Mouse (Mus musculus): ENCODE results near the gene Kctd5. TPM values are rescaled to one million over a fixed set of nuclear protein-coding genes. Genes with fewer than 3 reads are reported as not detected.
A peak's percentile ranks its signal among the peaks of the same experiment; 100 is the strongest.
"Not testable (repeated sequence)": the region's sequence is repeated elsewhere in the genome, so short reads cannot be mapped to it uniquely, and the experiment has no call there.

Gene Kctd5
- 39.9 and 42.7 TPM in 2 replicates for polyA plus RNA-seq (2014; fragmentation: Nextera tagmentation; extraction: Ambion mirVana)

GRCm38 (mm10) chr17:24072919-24073696 lies at the start of gene Kctd5:
Gene Kctd5 (minus strand): TSS chr17:24073485.
- peak within 1 kb of the TSS; percentile 82 for H3K27ac ChIP-seq (ENCODE audit: low read depth, low read length)
- H3K9me3 ChIP-seq (replicated peaks; ENCODE audit: control insufficient read depth, low read length): no peaks in the 10 kb centered on the region
- under 1% methylated on average over 61 of the region's 62 CpGs for WGBS (ENCODE audit: insufficient replicate concordance)
- ATAC-seq (replicated peaks; ENCODE audit: insufficient number of reproducible peaks, low FRiP score, low TSS enrichment): peak; percentile 94
- H3K36me3 ChIP-seq (ENCODE audit: control insufficient read depth, insufficient read depth, low read length): peaks cover 5% of the 10 kb centered on the region; the same call in 1 of the 2 replicates
- peak within 1 kb of the TSS; percentile 88 for H3K4me2 ChIP-seq
- H3K27me3 ChIP-seq (ENCODE audit: control insufficient read depth, insufficient read depth, low read length): no peaks in the 10 kb centered on the region
- H3K9ac ChIP-seq (ENCODE audit: low read depth, low read length): peak within 1 kb of the TSS; percentile 97
- H3K4me3 ChIP-seq (ENCODE audit: low read depth, low read length): peak within 1 kb of the TSS; percentile 95
- H3K4me1 ChIP-seq (ENCODE audit: control insufficient read depth, insufficient read depth, low read length): peaks cover 4% of the 10 kb centered on the region

GRCm38 (mm10) chr17:24119446-24119845 lies 46.2 kb upstream of the Kctd5 start:
- H3K27ac ChIP-seq (ENCODE audit: low read depth, low read length): no peak overlapping the region
- no peaks in the 10 kb centered on the region for H3K9me3 ChIP-seq (replicated peaks; ENCODE audit: control insufficient read depth, low read length)
- no peaks in the 10 kb centered on the region for H3K36me3 ChIP-seq (ENCODE audit: control insufficient read depth, insufficient read depth, low read length)
- WGBS (ENCODE audit: insufficient replicate concordance): 79% methylated on average over 3 of the region's 3 CpGs
- H3K4me1 ChIP-seq (ENCODE audit: control insufficient read depth, insufficient read depth, low read length): no peaks in the 10 kb centered on the region
- H3K4me2 ChIP-seq: no peak overlapping the region
- no peak for ATAC-seq (replicated peaks; ENCODE audit: insufficient number of reproducible peaks, low FRiP score, low TSS enrichment)
- H3K4me3 ChIP-seq (ENCODE audit: low read depth, low read length): no peak overlapping the region
- no peak overlapping the region for H3K9ac ChIP-seq (ENCODE audit: low read depth, low read length)
- no peaks in the 10 kb centered on the region for H3K27me3 ChIP-seq (ENCODE audit: control insufficient read depth, insufficient read depth, low read length)

DNA sequence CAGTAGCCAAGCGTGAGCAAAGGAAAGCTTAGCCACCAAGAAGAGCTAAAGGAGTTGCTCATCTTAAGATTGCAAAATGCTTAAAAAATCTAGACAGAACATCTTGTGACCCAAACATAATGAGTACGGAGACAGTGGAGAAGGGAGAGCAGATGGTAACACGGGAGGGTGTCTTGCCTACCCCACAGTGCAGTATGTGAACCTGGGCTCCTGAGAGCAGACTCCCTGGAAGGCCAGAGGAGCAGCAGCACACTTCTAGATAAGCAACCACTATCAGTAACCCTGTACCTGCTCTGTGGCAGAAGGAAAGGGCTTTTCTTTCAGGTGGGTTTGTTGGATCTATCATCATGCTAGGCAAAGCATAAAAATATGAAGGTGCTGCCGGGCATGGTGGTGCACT lies 39.7 kb upstream of the Kctd5 start:
- no peak overlapping the region for H3K4me3 ChIP-seq (ENCODE audit: low read depth, low read length)
- ATAC-seq (replicated peaks; ENCODE audit: insufficient number of reproducible peaks, low FRiP score, low TSS enrichment): no peak
- no peaks in the 10 kb centered on the region for H3K36me3 ChIP-seq (ENCODE audit: control insufficient read depth, insufficient read depth, low read length)
- no peak overlapping the region for H3K9ac ChIP-seq (ENCODE audit: low read depth, low read length)
- H3K4me1 ChIP-seq (ENCODE audit: control insufficient read depth, insufficient read depth, low read length): no peaks in the 10 kb centered on the region
- H3K27me3 ChIP-seq (ENCODE audit: control insufficient read depth, insufficient read depth, low read length): no peaks in the 10 kb centered on the region
- H3K4me2 ChIP-seq: no peak overlapping the region
- H3K27ac ChIP-seq (ENCODE audit: low read depth, low read length): no peak overlapping the region
- H3K9me3 ChIP-seq (replicated peaks; ENCODE audit: control insufficient read depth, low read length): no peaks in the 10 kb centered on the region
- 78% methylated on average over 4 of the region's 4 CpGs for WGBS (ENCODE audit: insufficient replicate concordance)

DNA sequence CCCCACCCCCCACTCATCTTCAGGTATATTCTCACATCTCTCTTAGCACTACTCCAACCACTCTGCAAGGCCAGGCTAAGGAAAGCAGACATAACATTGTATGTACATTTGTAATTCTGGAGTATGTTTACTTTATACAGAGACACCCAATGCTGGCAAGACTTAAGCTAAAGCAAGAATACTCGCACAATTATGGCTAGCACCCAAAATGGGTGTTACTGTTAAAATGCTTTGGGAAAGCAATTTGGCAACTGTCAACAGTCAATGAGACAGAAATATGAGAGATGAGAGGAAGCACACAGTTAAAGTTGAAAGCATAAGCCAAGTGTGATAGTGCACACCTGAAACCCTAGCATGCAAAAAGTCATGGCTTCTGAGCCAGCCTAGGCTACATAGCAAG lies 38.0 kb upstream of the Kctd5 start:
- no peaks in the 10 kb centered on the region for H3K27me3 ChIP-seq (ENCODE audit: control insufficient read depth, insufficient read depth, low read length)
- H3K9me3 ChIP-seq (replicated peaks; ENCODE audit: control insufficient read depth, low read length): no peaks in the 10 kb centered on the region
- H3K36me3 ChIP-seq (ENCODE audit: control insufficient read depth, insufficient read depth, low read length): no peaks in the 10 kb centered on the region
- no peak overlapping the region for H3K4me2 ChIP-seq
- no peak for ATAC-seq (replicated peaks; ENCODE audit: insufficient number of reproducible peaks, low FRiP score, low TSS enrichment)
- no peak overlapping the region for H3K4me3 ChIP-seq (ENCODE audit: low read depth, low read length)
- WGBS (ENCODE audit: insufficient replicate concordance): 90% methylated on average over 1 of the region's 1 CpGs
- no peak overlapping the region for H3K9ac ChIP-seq (ENCODE audit: low read depth, low read length)
- no peak overlapping the region for H3K27ac ChIP-seq (ENCODE audit: low read depth, low read length)
- H3K4me1 ChIP-seq (ENCODE audit: control insufficient read depth, insufficient read depth, low read length): no peaks in the 10 kb centered on the region

- no peak for ATAC-seq (replicated peaks; ENCODE audit: insufficient number of reproducible peaks, low FRiP score, low TSS enrichment)
- peak overlapping the region; percentile 15; the same call in 1 of the 2 replicates for H3K27ac ChIP-seq (ENCODE audit: low read depth, low read length)
- H3K27me3 ChIP-seq (ENCODE audit: control insufficient read depth, insufficient read depth, low read length): no peaks in the 10 kb centered on the region
- H3K9me3 ChIP-seq (replicated peaks; ENCODE audit: control insufficient read depth, low read length): no peaks in the 10 kb centered on the region
- WGBS (ENCODE audit: insufficient replicate concordance): 32% methylated on average over 1 of the region's 1 CpGs
- no peak overlapping the region for H3K4me3 ChIP-seq (ENCODE audit: low read depth, low read length)
- no peak overlapping the region for H3K9ac ChIP-seq (ENCODE audit: low read depth, low read length)
- H3K4me2 ChIP-seq: no peak overlapping the region
- H3K4me1 ChIP-seq (ENCODE audit: control insufficient read depth, insufficient read depth, low read length): no peaks in the 10 kb centered on the region
- H3K36me3 ChIP-seq (ENCODE audit: control insufficient read depth, insufficient read depth, low read length): peaks cover 8% of the 10 kb centered on the region; the same call in 1 of the 2 replicates
Measured at GRCm38 (mm10) chr17:24108896-24109295, 35.6 kb upstream of the Kctd5 start.

DNA sequence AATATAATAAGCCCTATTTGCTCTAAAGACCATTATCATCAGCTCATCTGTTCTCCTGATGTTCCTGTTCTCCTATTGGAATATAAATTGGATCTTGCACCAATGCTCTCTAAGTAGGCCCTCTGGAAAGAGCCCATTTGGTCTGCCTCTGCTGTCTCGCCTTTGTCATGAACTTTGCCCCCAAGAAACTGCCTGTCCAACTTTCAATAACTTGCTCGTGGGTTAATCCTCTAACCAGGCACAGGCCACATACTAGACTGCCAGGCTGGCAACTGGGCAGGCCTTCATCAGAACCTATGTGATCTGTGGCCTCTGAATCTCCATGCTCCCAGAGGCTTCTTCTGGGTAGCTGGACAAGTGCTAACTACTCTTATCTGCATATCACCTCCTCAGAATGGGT lies 31.8 kb upstream of the Kctd5 start:
- no peaks in the 10 kb centered on the region for H3K4me1 ChIP-seq (ENCODE audit: control insufficient read depth, insufficient read depth, low read length)
- H3K9me3 ChIP-seq (replicated peaks; ENCODE audit: control insufficient read depth, low read length): no peaks in the 10 kb centered on the region
- no peaks in the 10 kb centered on the region for H3K27me3 ChIP-seq (ENCODE audit: control insufficient read depth, insufficient read depth, low read length)
- no peak for ATAC-seq (replicated peaks; ENCODE audit: insufficient number of reproducible peaks, low FRiP score, low TSS enrichment)
- H3K9ac ChIP-seq (ENCODE audit: low read depth, low read length): no peak overlapping the region
- peaks cover 13% of the 10 kb centered on the region; the same call in 1 of the 2 replicates for H3K36me3 ChIP-seq (ENCODE audit: control insufficient read depth, insufficient read depth, low read length)
- H3K4me3 ChIP-seq (ENCODE audit: low read depth, low read length): no peak overlapping the region
- H3K27ac ChIP-seq (ENCODE audit: low read depth, low read length): no peak overlapping the region
- H3K4me2 ChIP-seq: no peak overlapping the region
- WGBS (ENCODE audit: insufficient replicate concordance): 90% methylated on average over 2 of the region's 2 CpGs

GRCm38 (mm10) chr17:24098354-24098753 lies 25.1 kb upstream of the Kctd5 start:
- Histone ChIP-seq H3K4me1 (ENCODE audit: control insufficient read depth, insufficient read depth, low read length) (no peaks in the 10 kb centered on the region), H3K27ac (ENCODE audit: low read depth, low read length) (no peak overlapping the region), H3K9ac (ENCODE audit: low read depth, low read length) (no peak overlapping the region), H3K27me3 (ENCODE audit: control insufficient read depth, insufficient read depth, low read length) (no peaks in the 10 kb centered on the region), H3K36me3 (ENCODE audit: control insufficient read depth, insufficient read depth, low read length) (peaks cover 9% of the 10 kb centered on the region; the same call in 1 of the 2 replicates), H3K4me3 (ENCODE audit: low read depth, low read length) (no peak overlapping the region), H3K4me2 (no peak overlapping the region), H3K9me3 (replicated peaks; ENCODE audit: control insufficient read depth, low read length) (no peaks in the 10 kb centered on the region)
- WGBS (ENCODE audit: insufficient replicate concordance): 90% methylated on average over 4 of the region's 4 CpGs
- no peak for ATAC-seq (replicated peaks; ENCODE audit: insufficient number of reproducible peaks, low FRiP score, low TSS enrichment)

- Histone ChIP-seq H3K27ac (ENCODE audit: low read depth, low read length) (no peak overlapping the region), H3K4me3 (ENCODE audit: low read depth, low read length) (no peak overlapping the region), H3K4me2 (no peak overlapping the region), H3K27me3 (ENCODE audit: control insufficient read depth, insufficient read depth, low read length) (no peaks in the 10 kb centered on the region), H3K9me3 (replicated peaks; ENCODE audit: control insufficient read depth, low read length) (no peaks in the 10 kb centered on the region), H3K4me1 (ENCODE audit: control insufficient read depth, insufficient read depth, low read length) (no peaks in the 10 kb centered on the region), H3K36me3 (ENCODE audit: control insufficient read depth, insufficient read depth, low read length) (peaks cover 9% of the 10 kb centered on the region), H3K9ac (ENCODE audit: low read depth, low read length) (no peak overlapping the region)
- WGBS (ENCODE audit: insufficient replicate concordance): 89% methylated on average over 1 of the region's 1 CpGs
- no peak for ATAC-seq (replicated peaks; ENCODE audit: insufficient number of reproducible peaks, low FRiP score, low TSS enrichment)
Measured at GRCm38 (mm10) chr17:24090575-24090974, 17.3 kb upstream of the Kctd5 start.

DNA sequence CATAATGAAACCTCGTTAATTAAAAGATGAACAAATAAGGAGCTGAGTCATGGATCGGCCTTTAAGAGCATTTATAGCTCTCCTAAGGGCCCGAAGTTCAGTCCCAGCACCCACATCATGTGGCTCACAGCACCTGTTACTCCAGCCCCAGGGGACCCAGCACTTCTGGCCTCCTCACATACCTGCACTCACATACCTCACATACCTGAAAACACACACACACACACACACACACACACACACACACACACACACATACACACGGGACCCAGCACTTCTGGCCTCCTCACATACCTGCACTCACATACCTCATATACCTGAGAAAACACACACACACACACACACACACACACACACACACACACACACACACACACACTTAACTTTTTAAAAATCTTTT lies 13.1 kb upstream of the Kctd5 start:
- not testable (repeated sequence) for H3K36me3 ChIP-seq (ENCODE audit: control insufficient read depth, insufficient read depth, low read length); ATAC-seq (replicated peaks; ENCODE audit: insufficient number of reproducible peaks, low FRiP score, low TSS enrichment); H3K27ac ChIP-seq (ENCODE audit: low read depth, low read length); H3K27me3 ChIP-seq (ENCODE audit: control insufficient read depth, insufficient read depth, low read length); H3K4me3 ChIP-seq (ENCODE audit: low read depth, low read length); H3K9me3 ChIP-seq (replicated peaks; ENCODE audit: control insufficient read depth, low read length); H3K4me1 ChIP-seq (ENCODE audit: control insufficient read depth, insufficient read depth, low read length); H3K9ac ChIP-seq (ENCODE audit: low read depth, low read length); H3K4me2 ChIP-seq
- WGBS (ENCODE audit: insufficient replicate concordance): 85% methylated on average over 4 of the region's 4 CpGs
